Comparison of ENCODE assay signal across 21 mouse cellular contexts in genomic region chr13:26272850-26273249, GRCm38 (mm10).
DNase-seq lines count a peak whose midpoint lies in the region; ATAC-seq and TF ChIP-seq lines count a peak whose summit lies in the region.
"Had no signal": no experiment of that assay in that cellular context is flagged by ENCODE, and none has a peak within 500 bp of the region (broad histone marks: within the 10 kb centered on the region; RNA-seq: fewer than 3 reads in every experiment).

No protein-coding gene starts in this region.

- no peaks in the 10 kb centered on the region for H3K4me1 ChIP-seq in midbrain, embryonic 16.5 days (ENCODE audit: control insufficient read depth, insufficient read depth, low read length)
- H3K4me1 ChIP-seq: embryonic facial prominence, embryonic 10.5 days; embryonic facial prominence, embryonic 12.5 days; forebrain, embryonic 12.5 days had no signal

- no peaks in the 10 kb centered on the region for H3K79me2 ChIP-seq in C2C12 (ENCODE audit: control insufficient read depth, insufficient read depth)

- no peak for TF ChIP-seq CTCF in C2C12 (IDR thresholded peaks at IDR 0.05; ENCODE audit: control insufficient read depth, insufficient read depth, insufficient read length)

- H3K27ac ChIP-seq in midbrain, embryonic 16.5 days (ENCODE audit: low read length) = no peak overlapping the region
- H3K27ac ChIP-seq: embryonic facial prominence, embryonic 10.5 days; embryonic facial prominence, embryonic 12.5 days; forebrain, embryonic 10.5 days; forebrain, embryonic 12.5 days had no signal

- H3K36me3 ChIP-seq in C2C12 (ENCODE audit: control insufficient read depth, insufficient read depth) = no peaks in the 10 kb centered on the region
- H3K36me3 ChIP-seq in midbrain, embryonic 16.5 days (ENCODE audit: control insufficient read depth, insufficient read depth, low read length) = no peaks in the 10 kb centered on the region
- H3K36me3 ChIP-seq: embryonic facial prominence, embryonic 10.5 days; embryonic facial prominence, embryonic 12.5 days; forebrain, embryonic 10.5 days; forebrain, embryonic 12.5 days had no signal

- no peak overlapping the region for H3ac ChIP-seq in C2C12 (ENCODE audit: control insufficient read depth, insufficient read length, low read depth)

- no peaks in the 10 kb centered on the region for H3K27me3 ChIP-seq in C2C12 (ENCODE audit: control insufficient read depth, insufficient read depth, insufficient read length)
- no peaks in the 10 kb centered on the region for H3K27me3 ChIP-seq in midbrain, embryonic 16.5 days (ENCODE audit: control insufficient read depth, insufficient read depth, low read depth, low read length)
- H3K27me3 ChIP-seq: embryonic facial prominence, embryonic 12.5 days; forebrain, embryonic 12.5 days; Patski had no signal

- H3K9me3 ChIP-seq in midbrain, embryonic 16.5 days (replicated peaks; ENCODE audit: control insufficient read depth, low read length, poor library complexity, severe bottlenecking) = no peaks in the 10 kb centered on the region
- H3K9me3 ChIP-seq: embryonic facial prominence, embryonic 10.5 days; embryonic facial prominence, embryonic 12.5 days; forebrain, embryonic 10.5 days; forebrain, embryonic 12.5 days had no signal

- no peak overlapping the region for H3K4me2 ChIP-seq in midbrain, embryonic 16.5 days (ENCODE audit: low read length)
- H3K4me2 ChIP-seq: embryonic facial prominence, embryonic 12.5 days; forebrain, embryonic 12.5 days had no signal

- DNase-seq in fibroblast of lung, adult 2 months (ENCODE audit: low read depth) = peak; percentile 4
- no peak for DNase-seq in ovary, postnatal 10 days (ENCODE audit: low spot score)
- DNase-seq in right cerebral cortex, postnatal 4 days = no peak
- DNase-seq: adrenal gland, adult 8-10 months; adrenal gland, postnatal 14 days; B cell, adult 2 months; cerebellum, adult 11-12 months; cerebellum, adult 2 months; cerebellum, adult 9-10 months; cerebellum, postnatal 10 days; cerebellum, postnatal 25 days had no signal

- H3K9ac ChIP-seq in midbrain, embryonic 16.5 days (ENCODE audit: low read depth, low read length) = no peak overlapping the region
- H3K9ac ChIP-seq: embryonic facial prominence, embryonic 12.5 days; forebrain, embryonic 12.5 days had no signal

- no peak for ATAC-seq in midbrain, embryonic 16.5 days
- ATAC-seq: activated CD4-positive, CD25-positive, alpha-beta regulatory T cell, adult 4 months; forebrain, embryonic 14.5 days; forebrain, embryonic 16.5 days; Patski had no signal

- 92% methylated on average over 3 of the region's 3 CpGs for WGBS in midbrain, embryonic 16.5 days

- no peaks in the 10 kb centered on the region for H3K79me3 ChIP-seq in C2C12 (ENCODE audit: low read depth)

- H3K4me3 ChIP-seq in C2C12 (ENCODE audit: insufficient read depth, poor library complexity, severe bottlenecking) = no peak overlapping the region
- no peak overlapping the region for H3K4me3 ChIP-seq in midbrain, embryonic 16.5 days (ENCODE audit: low read depth, low read length)
- H3K4me3 ChIP-seq: embryonic facial prominence, embryonic 10.5 days; embryonic facial prominence, embryonic 12.5 days; forebrain, embryonic 10.5 days; forebrain, embryonic 12.5 days had no signal

TF ChIP-seq in C2C12, 6 proteins besides CTCF, POLR2A, EP300 and RAD21:
- TF ChIP-seq FOSL1 (IDR thresholded peaks at IDR 0.05; ENCODE audit: insufficient read depth, low read length, poor library complexity, severe bottlenecking) (no peak), MYOD1 (IDR thresholded peaks at IDR 0.05; ENCODE audit: control insufficient read depth, insufficient read length, low read depth) (peak; percentile 54)
